Mouse (Mus musculus): ENCODE measurements around the gene Gm11127. TPM values are rescaled to one million over a fixed set of nuclear protein-coding genes. Genes with fewer than 3 reads are reported as not detected.
A peak's percentile ranks its signal among the peaks of the same experiment; 100 is the strongest.
"Not testable (repeated sequence)": the region's sequence is repeated elsewhere in the genome, so short reads cannot be mapped to it uniquely, and the experiment has no call there.

Gm11127 gene
- total and polyA plus RNA-seq, 2 experiments from 2014 or later = not detected

- not testable (repeated sequence) for H3K4me1 ChIP-seq (ENCODE audit: insufficient read depth); H3K4me2 ChIP-seq (ENCODE audit: low read depth); H3K36me3 ChIP-seq (ENCODE audit: insufficient read depth); H3K27ac ChIP-seq (ENCODE audit: low read depth, low read length); H3K9me3 ChIP-seq (ENCODE audit: low read length); H3K4me3 ChIP-seq (ENCODE audit: low read depth, low read length); H3K27me3 ChIP-seq (ENCODE audit: insufficient read depth, low read length); H3K9ac ChIP-seq
- ATAC-seq (peak; percentile 44; the same call in 1 of the 2 replicates), DNase-seq (peak; percentile 45)
- TF ChIP-seq CTCF (IDR thresholded peaks at IDR 0.05; ENCODE audit: low read depth) = peak; percentile 61
- 40% methylated on average over 3 of the region's 3 CpGs for WGBS
Measured at GRCm38 (mm10) chr17:36035010-36035638, 23.0 kb downstream of the Gm11127 start.

GRCm38 (mm10) chr17:36034524-36034923, 23.6 kb downstream of the Gm11127 start:
- not testable (repeated sequence) for H3K36me3 ChIP-seq (ENCODE audit: insufficient read depth); H3K27ac ChIP-seq (ENCODE audit: low read depth, low read length); H3K9me3 ChIP-seq (ENCODE audit: low read length); H3K4me3 ChIP-seq (ENCODE audit: low read depth, low read length); ATAC-seq; H3K9ac ChIP-seq; H3K4me1 ChIP-seq (ENCODE audit: insufficient read depth); DNase-seq; H3K27me3 ChIP-seq (ENCODE audit: insufficient read depth, low read length); H3K4me2 ChIP-seq (ENCODE audit: low read depth)
- WGBS = 63% methylated on average over 3 of the region's 3 CpGs

GRCm38 (mm10) chr17:36032351-36032875, 25.8 kb downstream of the Gm11127 start, which contains the start of gene H2-T23:
H2-T23 (minus strand) TSS chr17:36032855.
- DNase-seq = peak; percentile 23
- WGBS = 1% methylated on average over 23 of the region's 25 CpGs
- peak; percentile 10; the same call in 1 of the 2 replicates for ATAC-seq

GRCm38 (mm10) chr17:36031583-36032331, 26.4 kb downstream of the Gm11127 start:
- H3K9ac ChIP-seq = peak overlapping the region; percentile 44
- not testable (repeated sequence) for H3K27ac ChIP-seq (ENCODE audit: low read depth, low read length); H3K27me3 ChIP-seq (ENCODE audit: insufficient read depth, low read length); H3K36me3 ChIP-seq (ENCODE audit: insufficient read depth); H3K9me3 ChIP-seq (ENCODE audit: low read length); H3K4me1 ChIP-seq (ENCODE audit: insufficient read depth)
- TF ChIP-seq CTCF (IDR thresholded peaks at IDR 0.05; ENCODE audit: low read depth) = peak; percentile 64
- H3K4me2 ChIP-seq (ENCODE audit: low read depth) = peak overlapping the region; percentile 91
- DNase-seq = peak; percentile 61
- peak; percentile 86 for ATAC-seq
- under 1% methylated on average over 40 of the region's 40 CpGs for WGBS
- peak overlapping the region; percentile 37 for H3K4me3 ChIP-seq (ENCODE audit: low read depth, low read length)

More at GRCm38 (mm10) chr17:36032351-36032875, 25.8 kb downstream of the Gm11127 start, which contains the start of gene H2-T23:
- peak within 1 kb of the TSS; percentile 44 for H3K9ac ChIP-seq
- H3K27me3 ChIP-seq (ENCODE audit: insufficient read depth, low read length); H3K9me3 ChIP-seq (ENCODE audit: low read length); H3K27ac ChIP-seq (ENCODE audit: low read depth, low read length); H3K36me3 ChIP-seq (ENCODE audit: insufficient read depth); H3K4me1 ChIP-seq (ENCODE audit: insufficient read depth): not testable (repeated sequence)
- H3K4me3 ChIP-seq (ENCODE audit: low read depth, low read length) = peak within 1 kb of the TSS; percentile 37
- peak within 1 kb of the TSS; percentile 91 for H3K4me2 ChIP-seq (ENCODE audit: low read depth)

- Histone ChIP-seq H3K9ac (peak overlapping the region; percentile 39; the same call in 1 of the 2 replicates), H3K4me2 (ENCODE audit: low read depth) (peak overlapping the region; percentile 91), H3K4me3 (ENCODE audit: low read depth, low read length) (peak overlapping the region; percentile 37)
- H3K27ac ChIP-seq (ENCODE audit: low read depth, low read length); H3K4me1 ChIP-seq (ENCODE audit: insufficient read depth); H3K36me3 ChIP-seq (ENCODE audit: insufficient read depth); H3K9me3 ChIP-seq (ENCODE audit: low read length); H3K27me3 ChIP-seq (ENCODE audit: insufficient read depth, low read length): not testable (repeated sequence)
- DNase-seq (peak; percentile 7), ATAC-seq (0 out of 2 replicates have a peak, but pooled peaks have one; percentile 5)
- 36% methylated on average over 8 of the region's 8 CpGs for WGBS
Measured at GRCm38 (mm10) chr17:36030703-36031582, 27.2 kb downstream of the Gm11127 start.

GRCm38 (mm10) chr17:36030046-36030702, 28.0 kb downstream of the Gm11127 start:
- not testable (repeated sequence) for H3K27ac ChIP-seq (ENCODE audit: low read depth, low read length); DNase-seq; H3K9me3 ChIP-seq (ENCODE audit: low read length); H3K27me3 ChIP-seq (ENCODE audit: insufficient read depth, low read length); H3K4me1 ChIP-seq (ENCODE audit: insufficient read depth); H3K36me3 ChIP-seq (ENCODE audit: insufficient read depth); H3K9ac ChIP-seq; ATAC-seq; H3K4me3 ChIP-seq (ENCODE audit: low read depth, low read length); H3K4me2 ChIP-seq (ENCODE audit: low read depth)
- WGBS = 74% methylated on average over 2 of the region's 4 CpGs
